Mouse (Mus musculus) kidney, postnatal 25 days (tissue): ENCODE measurements at regions not wholly inside any gene's neighbourhood (a gene's known extent, or its start where the extent isn't known, plus 50 kb on each side); places are given as distances from the start of the nearest gene placed in this dataset.

Experiments
- DNase-seq, 2 experiments: peaks; one replicate each; pipeline ENCODE4 v3.0.0; 2021; ENCODE audit warnings: mixed read lengths in 2 of 2

- no peak for DNase-seq
Measured at GRCm38 (mm10) chr3:151931096-151931495, 93.7 kb upstream of the Ptgfr start.

- DNase-seq, result peak; percentile 50 to 73
Measured at GRCm38 (mm10) chr3:151914010-151914513, 76.6 kb upstream of the Ptgfr start.

DNA sequence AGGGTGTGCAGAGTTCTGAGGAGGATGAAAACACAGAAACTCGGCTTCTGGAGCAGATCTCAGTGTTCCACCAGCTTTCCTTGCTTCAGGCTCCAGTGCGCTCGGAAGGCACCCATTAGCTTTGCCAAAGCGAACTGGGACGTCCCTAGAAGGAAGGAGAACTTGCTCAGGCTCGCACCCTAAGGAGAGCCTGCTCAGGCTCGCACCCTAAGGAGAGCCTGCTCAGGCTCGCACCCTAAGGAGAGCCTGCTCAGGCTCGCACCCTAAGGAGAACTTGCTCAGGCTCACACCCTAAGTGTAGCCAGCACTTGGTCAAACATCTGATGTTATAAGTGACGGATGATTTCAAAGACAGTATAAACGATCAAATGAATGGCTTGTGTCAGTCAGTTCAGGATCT is 74.9 kb upstream of the Ptgfr start:
- DNase-seq, result peak; percentile 20 to 54

DNA sequence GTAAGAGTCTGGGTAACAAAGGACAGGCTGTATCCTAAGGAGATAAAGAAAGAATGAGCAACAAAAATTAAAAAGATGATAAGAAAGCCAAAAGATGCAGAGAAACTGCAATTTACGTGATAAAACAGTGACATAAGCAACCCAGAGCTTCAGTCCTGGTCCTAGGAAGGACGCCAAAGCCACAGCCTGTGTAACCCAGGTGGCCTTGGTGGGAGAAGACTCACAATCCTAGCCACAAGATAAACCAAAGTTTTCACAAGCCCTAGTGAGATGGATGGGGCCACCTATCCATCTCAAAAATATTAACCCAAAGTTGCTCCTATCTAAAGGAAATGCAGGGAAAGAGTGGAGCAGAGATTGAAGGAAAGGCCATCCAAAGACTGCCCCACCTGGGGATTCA is 73.4 kb upstream of the Ptgfr start:
- DNase-seq, result no peak

DNA sequence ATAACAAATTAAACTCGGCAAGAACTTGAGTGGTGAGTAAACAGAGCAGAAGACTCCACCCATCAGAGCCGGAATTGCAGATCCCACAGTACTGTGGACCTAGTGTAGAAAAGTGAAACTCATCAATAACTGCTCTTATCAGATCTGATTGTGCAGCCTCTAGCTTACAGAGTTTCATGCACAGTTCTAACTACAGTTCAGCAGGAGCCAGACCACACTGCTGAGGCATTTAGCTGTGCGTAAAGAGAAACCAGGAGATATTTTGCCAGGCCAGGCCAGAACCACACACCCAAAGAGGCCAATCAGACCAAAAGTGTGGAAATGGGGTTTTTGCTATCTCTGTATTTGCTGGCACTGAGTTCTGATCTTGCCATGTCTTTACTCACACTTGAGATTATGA is 71.9 kb upstream of the Ptgfr start:
- DNase-seq, result no peak

DNA sequence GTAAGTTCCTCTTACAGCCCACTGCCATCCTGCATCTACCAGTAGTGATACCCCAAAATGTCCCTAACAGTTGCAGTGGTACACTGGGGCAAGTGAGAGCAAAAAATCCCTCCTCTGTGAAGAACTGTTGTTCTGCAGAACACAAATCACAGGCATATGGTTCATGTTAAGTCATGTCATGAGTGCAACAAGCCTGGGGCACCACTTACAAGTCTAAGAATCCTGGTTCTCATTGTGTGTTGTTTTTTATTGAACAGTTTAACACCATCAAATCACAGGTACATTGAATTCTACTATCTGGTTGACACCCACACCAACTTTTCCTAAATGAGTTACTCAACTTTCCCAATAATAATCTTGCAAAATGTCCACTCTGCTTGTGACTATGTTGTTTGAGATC is 71.5 kb upstream of the Ptgfr start:
- DNase-seq, result no peak

GRCm38 (mm10) chr3:151905775-151906174 is 68.3 kb upstream of the Ptgfr start:
- no peak for DNase-seq

- DNase-seq, result no peak
Measured at GRCm38 (mm10) chr3:151903169-151903568, 65.7 kb upstream of the Ptgfr start.

GRCm38 (mm10) chr3:151902216-151902827 is 64.9 kb upstream of the Ptgfr start:
- DNase-seq, result no peak

- DNase-seq, result no peak
Measured at GRCm38 (mm10) chr3:151899676-151900075, 62.2 kb upstream of the Ptgfr start.

GRCm38 (mm10) chr3:151899094-151899493 is 61.7 kb upstream of the Ptgfr start:
- DNase-seq, result no peak

GRCm38 (mm10) chr3:151896320-151896719 is 58.9 kb upstream of the Ptgfr start:
- DNase-seq, result no peak

DNA sequence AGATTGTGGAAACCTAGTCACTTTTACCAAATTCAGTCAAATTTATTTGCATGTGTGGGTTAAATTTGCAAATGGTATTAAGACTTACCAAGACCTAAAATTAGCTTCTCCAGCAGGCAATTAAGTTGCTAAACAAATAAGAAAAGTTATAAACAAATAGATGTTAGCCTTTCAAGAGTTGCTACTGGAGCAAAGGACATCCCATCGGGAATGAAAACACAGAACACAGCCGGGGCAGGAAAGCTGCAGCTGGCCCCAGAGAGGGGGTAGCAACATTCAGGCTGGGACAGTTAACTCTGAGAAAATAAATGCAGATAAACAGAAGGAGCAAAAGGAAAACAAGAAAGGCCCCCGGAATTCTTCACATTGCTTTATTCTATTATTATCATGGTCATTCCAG is 57.3 kb upstream of the Ptgfr start:
- DNase-seq, result no peak

DNA sequence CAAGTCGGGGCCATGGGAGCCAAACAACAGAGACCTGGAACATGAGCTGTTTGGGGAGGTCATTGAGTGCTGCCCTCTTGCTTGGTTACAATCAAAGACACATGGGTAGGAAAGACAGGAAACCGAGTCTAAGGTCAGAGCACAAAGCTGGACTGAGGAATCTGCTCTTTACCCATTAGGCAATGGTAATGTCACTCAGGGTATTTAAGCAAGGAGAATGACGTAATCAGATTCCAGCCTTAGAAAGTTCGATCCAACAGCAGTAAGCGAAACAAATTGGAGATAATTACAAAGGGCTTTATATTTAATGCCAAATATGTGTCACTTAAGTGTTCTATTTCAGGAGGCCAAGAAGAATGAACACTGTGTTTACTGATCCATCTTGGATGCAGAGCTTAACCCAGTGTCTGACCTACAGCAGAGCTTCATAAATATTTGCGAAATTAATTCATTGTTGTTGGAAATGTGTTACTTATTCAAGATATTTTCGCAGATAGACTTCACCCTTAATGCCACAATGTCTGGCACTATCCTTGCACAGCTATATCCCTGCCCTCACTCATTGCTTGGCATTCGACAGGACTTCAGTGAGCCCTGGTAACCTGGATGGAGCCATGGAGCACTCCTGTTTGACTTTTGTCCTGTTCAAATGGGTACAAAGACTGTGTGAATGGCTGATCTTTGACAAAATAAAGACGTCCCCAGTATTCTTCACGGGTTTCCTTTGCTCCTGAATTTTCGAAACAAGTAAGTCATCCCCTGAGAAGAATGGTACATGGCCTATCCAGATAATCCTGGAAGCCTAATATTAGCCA is 56.2 kb upstream of the Ptgfr start:
- DNase-seq, result no peak

- peak; percentile 74 to 79 for DNase-seq
Measured at GRCm38 (mm10) chr3:151891760-151892253, 54.4 kb upstream of the Ptgfr start.

DNA sequence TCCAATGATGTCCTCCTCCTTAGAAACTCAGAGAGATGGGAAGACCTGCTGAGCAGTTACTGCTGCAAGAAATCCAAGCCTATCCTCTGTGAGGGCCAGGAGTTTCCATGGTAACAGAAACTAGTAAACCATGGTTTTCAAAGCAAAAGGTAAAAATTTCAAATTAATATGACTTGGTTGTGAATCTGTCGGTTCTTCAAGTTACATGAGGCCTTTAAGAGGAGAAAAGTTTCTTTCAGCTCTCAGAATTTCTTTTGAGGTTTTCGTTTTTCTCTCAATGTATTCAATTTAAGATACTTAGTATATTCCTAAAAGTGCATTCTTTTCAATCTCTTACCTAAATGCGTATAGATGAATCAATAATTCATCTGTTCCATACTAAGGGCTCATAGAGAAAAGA is 53.9 kb upstream of the Ptgfr start:
- DNase-seq, result no peak

DNA sequence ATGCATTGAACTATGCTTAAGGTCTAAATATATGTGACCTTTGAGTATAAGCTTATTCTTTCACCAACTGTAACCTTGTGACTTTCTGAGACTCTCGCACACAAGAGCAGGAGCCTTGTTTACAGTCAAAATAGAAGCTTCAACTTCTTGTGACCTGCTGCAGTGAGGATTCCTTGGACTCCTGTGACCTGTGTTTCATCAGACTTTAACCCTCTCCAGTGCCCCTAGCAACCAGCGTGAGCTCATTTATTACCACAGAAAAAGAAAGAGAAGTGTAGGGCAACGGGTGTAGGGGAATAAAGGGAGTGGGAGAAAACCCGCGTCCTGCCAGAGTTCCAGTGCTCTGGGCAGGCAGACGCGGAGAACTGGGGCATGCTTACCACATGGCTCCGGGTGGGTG is 52.3 kb upstream of the Ptgfr start:
- peak in 1 of 2 experiments; percentile 26 for DNase-seq
